Mouse (Mus musculus): ENCODE data around the gene Tspan18. TPM values are rescaled to one million over a fixed set of nuclear protein-coding genes. Genes with fewer than 3 reads are reported as not detected.

The Tspan18 gene
- polyA plus RNA-seq, 1 experiment from 2014 or later: 20.1 TPM

DNA sequence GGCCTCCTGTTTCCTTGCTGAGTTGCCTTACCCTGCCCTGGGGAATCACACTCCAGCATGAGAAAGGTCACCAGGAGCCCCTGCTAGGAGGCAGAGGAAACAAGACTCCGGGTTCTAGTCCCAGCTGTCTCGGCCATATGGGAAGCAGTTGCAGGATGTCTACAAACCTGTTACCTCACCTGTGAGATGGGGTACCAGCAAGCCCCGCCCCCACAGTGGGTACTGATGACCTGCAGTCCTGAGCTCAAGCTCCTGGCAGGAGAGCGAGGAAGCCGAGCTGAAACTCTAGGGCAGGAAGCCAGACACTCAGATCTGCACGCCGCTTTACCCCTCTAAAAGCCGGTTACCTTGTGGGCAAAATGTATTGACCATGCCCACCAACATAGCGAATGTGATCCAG is 31.1 kb upstream of the Tspan18 start:
- WGBS: 70% methylated on average over 9 of the region's 9 CpGs
- H3K4me1 ChIP-seq (ENCODE audit: control insufficient read depth, insufficient read depth, low read length): peaks cover 3% of the 10 kb centered on the region; the same call in 1 of the 2 replicates
- no peak for ATAC-seq
- no peak overlapping the region for H3K27ac ChIP-seq (ENCODE audit: low read length)
- no peaks in the 10 kb centered on the region for H3K36me3 ChIP-seq (ENCODE audit: control insufficient read depth, insufficient read depth, low read length)
- no peaks in the 10 kb centered on the region; the same call in 1 of the 2 replicates for H3K9me3 ChIP-seq (replicated peaks; ENCODE audit: control insufficient read depth, low read length, poor library complexity, severe bottlenecking)
- no peak overlapping the region for H3K4me2 ChIP-seq (ENCODE audit: low read length)
- no peak overlapping the region for H3K4me3 ChIP-seq (ENCODE audit: low read depth, low read length)
- H3K9ac ChIP-seq (ENCODE audit: low read depth, low read length): no peak overlapping the region
- H3K27me3 ChIP-seq (ENCODE audit: control insufficient read depth, insufficient read depth, low read depth, low read length): no peaks in the 10 kb centered on the region

DNA sequence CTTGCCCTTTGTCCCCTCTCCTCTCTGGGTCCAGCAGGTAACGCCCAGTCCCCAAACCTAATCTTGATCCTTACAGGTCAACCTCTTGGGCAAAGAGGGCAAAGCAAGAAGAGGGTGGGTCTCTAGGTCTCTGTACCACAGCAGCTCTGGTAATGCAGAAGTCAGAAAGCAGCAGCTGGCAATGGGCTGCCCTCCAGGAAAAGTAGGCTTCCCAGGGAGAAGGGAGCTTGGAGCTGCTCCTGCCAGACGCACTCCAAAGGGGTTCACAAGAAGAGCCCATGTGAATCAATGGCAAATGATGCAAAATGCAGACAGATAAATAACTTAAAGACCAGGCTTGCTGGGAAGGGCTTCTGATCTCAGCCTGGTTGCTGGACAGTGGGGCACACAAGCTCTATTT is 30.6 kb upstream of the Tspan18 start:
- Histone ChIP-seq H3K27me3 (ENCODE audit: control insufficient read depth, insufficient read depth, low read depth, low read length) (no peaks in the 10 kb centered on the region), H3K36me3 (ENCODE audit: control insufficient read depth, insufficient read depth, low read length) (no peaks in the 10 kb centered on the region), H3K4me1 (ENCODE audit: control insufficient read depth, insufficient read depth, low read length) (peaks cover 3% of the 10 kb centered on the region; the same call in 1 of the 2 replicates), H3K4me3 (ENCODE audit: low read depth, low read length) (no peak overlapping the region), H3K9me3 (replicated peaks; ENCODE audit: control insufficient read depth, low read length, poor library complexity, severe bottlenecking) (no peaks in the 10 kb centered on the region; the same call in 1 of the 2 replicates), H3K9ac (ENCODE audit: low read depth, low read length) (no peak overlapping the region), H3K27ac (ENCODE audit: low read length) (no peak overlapping the region), H3K4me2 (ENCODE audit: low read length) (no peak overlapping the region)
- 61% methylated on average over 2 of the region's 2 CpGs for WGBS
- ATAC-seq: no peak

DNA sequence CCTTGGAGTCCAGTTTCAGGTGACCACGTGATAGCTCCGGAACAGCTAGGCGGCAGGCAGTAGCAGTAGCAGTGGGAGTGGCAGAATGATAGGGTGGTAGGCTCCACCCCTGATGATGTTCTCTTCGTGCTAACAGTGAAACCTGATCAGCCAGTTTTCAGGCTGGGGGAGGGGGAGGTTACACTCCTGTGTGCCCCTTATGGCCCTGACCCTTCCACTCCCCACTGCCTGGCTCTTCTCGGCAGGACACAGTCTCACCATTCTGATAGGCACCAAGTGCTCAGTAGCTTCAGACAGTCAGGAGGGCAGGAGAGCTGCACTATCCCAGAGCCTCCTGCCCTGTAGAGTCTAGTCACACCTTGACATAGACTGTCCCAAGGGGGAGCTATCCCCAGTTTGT is 27.1 kb upstream of the Tspan18 start:
- Histone ChIP-seq H3K27ac (ENCODE audit: low read length) (no peak overlapping the region), H3K4me1 (ENCODE audit: control insufficient read depth, insufficient read depth, low read length) (no peaks in the 10 kb centered on the region), H3K27me3 (ENCODE audit: control insufficient read depth, insufficient read depth, low read depth, low read length) (no peaks in the 10 kb centered on the region), H3K4me2 (ENCODE audit: low read length) (no peak overlapping the region), H3K4me3 (ENCODE audit: low read depth, low read length) (no peak overlapping the region), H3K9me3 (replicated peaks; ENCODE audit: control insufficient read depth, low read length, poor library complexity, severe bottlenecking) (no peaks in the 10 kb centered on the region; the same call in 1 of the 2 replicates), H3K9ac (ENCODE audit: low read depth, low read length) (no peak overlapping the region), H3K36me3 (ENCODE audit: control insufficient read depth, insufficient read depth, low read length) (no peaks in the 10 kb centered on the region)
- no peak for ATAC-seq
- 44% methylated on average over 5 of the region's 5 CpGs for WGBS

DNA sequence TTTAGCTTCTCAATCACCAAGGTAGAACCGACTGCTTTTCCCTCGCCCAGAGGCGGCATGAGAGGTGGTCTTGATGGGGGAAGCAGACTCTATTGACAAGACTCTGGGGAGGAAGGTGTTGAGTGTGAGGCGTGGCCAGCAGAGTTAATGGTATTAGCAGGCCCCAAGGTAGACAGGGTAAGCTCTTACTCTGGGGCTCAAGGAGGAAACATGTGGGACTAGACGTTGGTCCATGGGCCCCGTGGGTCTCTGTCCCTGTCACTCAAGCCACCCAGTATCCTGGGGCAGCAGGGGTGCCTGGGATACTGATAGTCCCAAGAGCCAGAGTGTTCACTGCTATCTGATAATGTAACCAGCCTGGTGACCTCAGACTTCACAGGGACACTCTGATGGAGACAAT is 26.0 kb upstream of the Tspan18 start:
- WGBS: 89% methylated on average over 6 of the region's 6 CpGs
- Histone ChIP-seq H3K9ac (ENCODE audit: low read depth, low read length) (no peak overlapping the region), H3K9me3 (replicated peaks; ENCODE audit: control insufficient read depth, low read length, poor library complexity, severe bottlenecking) (no peaks in the 10 kb centered on the region; the same call in 1 of the 2 replicates), H3K4me1 (ENCODE audit: control insufficient read depth, insufficient read depth, low read length) (no peaks in the 10 kb centered on the region), H3K4me3 (ENCODE audit: low read depth, low read length) (no peak overlapping the region), H3K27me3 (ENCODE audit: control insufficient read depth, insufficient read depth, low read depth, low read length) (no peaks in the 10 kb centered on the region), H3K27ac (ENCODE audit: low read length) (no peak overlapping the region), H3K4me2 (ENCODE audit: low read length) (no peak overlapping the region), H3K36me3 (ENCODE audit: control insufficient read depth, insufficient read depth, low read length) (no peaks in the 10 kb centered on the region)
- no peak for ATAC-seq

DNA sequence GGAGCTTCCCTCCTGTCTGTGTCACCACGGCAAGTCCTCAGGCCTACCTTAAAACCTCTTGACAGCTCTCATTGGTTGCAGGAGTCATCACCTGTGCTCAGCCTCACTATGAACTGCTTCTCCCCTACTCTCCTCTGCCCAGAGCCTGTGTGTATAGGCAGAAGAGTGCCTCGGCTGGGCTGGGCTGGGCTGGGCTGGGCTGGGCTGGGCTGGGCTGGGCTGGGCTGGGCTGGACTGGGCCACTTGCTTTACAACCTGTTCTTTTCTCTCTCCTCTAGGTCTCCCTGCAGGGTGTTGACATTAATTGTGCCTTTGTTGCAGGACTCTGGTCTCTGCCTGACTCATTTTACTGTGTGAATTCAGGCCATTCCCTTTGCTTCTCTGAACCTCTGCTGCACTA is 23.1 kb upstream of the Tspan18 start:
- no peaks in the 10 kb centered on the region for H3K9me3 ChIP-seq (replicated peaks; ENCODE audit: control insufficient read depth, low read length, poor library complexity, severe bottlenecking)
- 72% methylated on average over 2 of the region's 2 CpGs for WGBS
- H3K27ac ChIP-seq (ENCODE audit: low read length): no peak overlapping the region
- no peak overlapping the region for H3K9ac ChIP-seq (ENCODE audit: low read depth, low read length)
- H3K27me3 ChIP-seq (ENCODE audit: control insufficient read depth, insufficient read depth, low read depth, low read length): no peaks in the 10 kb centered on the region
- H3K4me1 ChIP-seq (ENCODE audit: control insufficient read depth, insufficient read depth, low read length): no peaks in the 10 kb centered on the region
- H3K4me2 ChIP-seq (ENCODE audit: low read length): no peak overlapping the region
- no peak overlapping the region for H3K4me3 ChIP-seq (ENCODE audit: low read depth, low read length)
- no peaks in the 10 kb centered on the region for H3K36me3 ChIP-seq (ENCODE audit: control insufficient read depth, insufficient read depth, low read length)
- no peak for ATAC-seq

DNA sequence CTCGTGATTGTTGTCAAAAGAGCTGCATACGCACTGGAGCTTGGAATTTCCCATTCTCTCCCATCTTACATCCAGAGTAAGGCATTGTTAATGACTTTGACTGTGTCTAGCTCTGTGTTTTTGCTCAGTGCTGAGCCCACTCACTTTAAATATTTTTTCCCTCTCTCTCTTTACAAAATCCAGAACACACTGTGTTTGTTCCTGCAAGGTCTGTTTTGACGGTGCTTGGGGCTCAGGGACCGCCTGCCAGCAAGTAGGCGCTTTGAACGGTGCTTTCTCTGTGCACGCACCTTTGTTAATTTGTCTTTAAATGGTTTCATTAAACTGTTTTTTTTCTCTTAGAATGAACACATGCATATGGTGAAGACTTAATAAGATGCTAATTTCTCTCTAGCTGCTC is 21.5 kb upstream of the Tspan18 start:
- Histone ChIP-seq H3K4me2 (ENCODE audit: low read length) (no peak overlapping the region), H3K27ac (ENCODE audit: low read length) (no peak overlapping the region), H3K9ac (ENCODE audit: low read depth, low read length) (no peak overlapping the region), H3K4me1 (ENCODE audit: control insufficient read depth, insufficient read depth, low read length) (no peaks in the 10 kb centered on the region), H3K4me3 (ENCODE audit: low read depth, low read length) (no peak overlapping the region), H3K9me3 (replicated peaks; ENCODE audit: control insufficient read depth, low read length, poor library complexity, severe bottlenecking) (no peaks in the 10 kb centered on the region), H3K36me3 (ENCODE audit: control insufficient read depth, insufficient read depth, low read length) (no peaks in the 10 kb centered on the region), H3K27me3 (ENCODE audit: control insufficient read depth, insufficient read depth, low read depth, low read length) (no peaks in the 10 kb centered on the region)
- no peak for ATAC-seq
- WGBS: 38% methylated on average over 7 of the region's 7 CpGs

GRCm38 (mm10) chr2:93354621-93355020 is 20.3 kb upstream of the Tspan18 start:
- no peaks in the 10 kb centered on the region for H3K4me1 ChIP-seq (ENCODE audit: control insufficient read depth, insufficient read depth, low read length)
- WGBS: 72% methylated on average over 1 of the region's 1 CpGs
- H3K27ac ChIP-seq (ENCODE audit: low read length): no peak overlapping the region
- no peaks in the 10 kb centered on the region for H3K36me3 ChIP-seq (ENCODE audit: control insufficient read depth, insufficient read depth, low read length)
- H3K9ac ChIP-seq (ENCODE audit: low read depth, low read length): no peak overlapping the region
- no peak overlapping the region for H3K4me2 ChIP-seq (ENCODE audit: low read length)
- no peak for ATAC-seq
- no peak overlapping the region for H3K4me3 ChIP-seq (ENCODE audit: low read depth, low read length)
- no peaks in the 10 kb centered on the region for H3K27me3 ChIP-seq (ENCODE audit: control insufficient read depth, insufficient read depth, low read depth, low read length)
- H3K9me3 ChIP-seq (replicated peaks; ENCODE audit: control insufficient read depth, low read length, poor library complexity, severe bottlenecking): no peaks in the 10 kb centered on the region

GRCm38 (mm10) chr2:93353725-93354124 is 19.4 kb upstream of the Tspan18 start:
- WGBS: 73% methylated on average over 4 of the region's 4 CpGs
- H3K9ac ChIP-seq (ENCODE audit: low read depth, low read length): no peak overlapping the region
- H3K9me3 ChIP-seq (replicated peaks; ENCODE audit: control insufficient read depth, low read length, poor library complexity, severe bottlenecking): no peaks in the 10 kb centered on the region
- H3K4me1 ChIP-seq (ENCODE audit: control insufficient read depth, insufficient read depth, low read length): no peaks in the 10 kb centered on the region
- no peak overlapping the region for H3K27ac ChIP-seq (ENCODE audit: low read length)
- H3K4me3 ChIP-seq (ENCODE audit: low read depth, low read length): no peak overlapping the region
- H3K27me3 ChIP-seq (ENCODE audit: control insufficient read depth, insufficient read depth, low read depth, low read length): no peaks in the 10 kb centered on the region
- ATAC-seq: no peak
- no peak overlapping the region for H3K4me2 ChIP-seq (ENCODE audit: low read length)
- no peaks in the 10 kb centered on the region for H3K36me3 ChIP-seq (ENCODE audit: control insufficient read depth, insufficient read depth, low read length)

GRCm38 (mm10) chr2:93352915-93353685 is 18.8 kb upstream of the Tspan18 start:
- WGBS: 80% methylated on average over 8 of the region's 8 CpGs
- no peak overlapping the region for H3K4me2 ChIP-seq (ENCODE audit: low read length)
- no peak for ATAC-seq
- H3K4me3 ChIP-seq (ENCODE audit: low read depth, low read length): no peak overlapping the region
- no peak overlapping the region for H3K9ac ChIP-seq (ENCODE audit: low read depth, low read length)
- no peaks in the 10 kb centered on the region for H3K27me3 ChIP-seq (ENCODE audit: control insufficient read depth, insufficient read depth, low read depth, low read length)
- H3K9me3 ChIP-seq (replicated peaks; ENCODE audit: control insufficient read depth, low read length, poor library complexity, severe bottlenecking): no peaks in the 10 kb centered on the region
- H3K36me3 ChIP-seq (ENCODE audit: control insufficient read depth, insufficient read depth, low read length): no peaks in the 10 kb centered on the region
- H3K4me1 ChIP-seq (ENCODE audit: control insufficient read depth, insufficient read depth, low read length): no peaks in the 10 kb centered on the region
- H3K27ac ChIP-seq (ENCODE audit: low read length): no peak overlapping the region
